Mouse (Mus musculus): Measurements from ENCODE around the gene Tmbim6. TPM values are rescaled to one million over a fixed set of nuclear protein-coding genes. Genes with fewer than 3 reads are reported as not detected.

Tmbim6 gene
- total and polyA plus RNA-seq, 3 experiments, result 91.2 to 239 (median 125) TPM

GRCm38 (mm10) chr15:99399503-99400245 is 7.0 kb downstream of the Tmbim6 start:
- DNase-seq (ENCODE audit: low spot score) (no peak), ATAC-seq (ENCODE audit: extremely low read depth, insufficient number of reproducible peaks, low FRiP score, poor library complexity, severe bottlenecking) (no peak)
- H3K4me3 ChIP-seq (ENCODE audit: low read depth, low read length), result no peak overlapping the region
- peaks cover 49% of the 10 kb centered on the region for H3K4me1 ChIP-seq (ENCODE audit: insufficient read depth, low read depth, low read length)
- no peaks in the 10 kb centered on the region for H3K27me3 ChIP-seq (ENCODE audit: insufficient read depth, low read length)
- TF ChIP-seq GATA2 (IDR thresholded peaks at IDR 0.05; ENCODE audit: borderline replicate concordance, low read depth, low read length), result no peak
- H3K9me3 ChIP-seq (replicated peaks), result no peaks in the 10 kb centered on the region
- peaks cover 80% of the 10 kb centered on the region for H3K36me3 ChIP-seq (replicated peaks)

DNA sequence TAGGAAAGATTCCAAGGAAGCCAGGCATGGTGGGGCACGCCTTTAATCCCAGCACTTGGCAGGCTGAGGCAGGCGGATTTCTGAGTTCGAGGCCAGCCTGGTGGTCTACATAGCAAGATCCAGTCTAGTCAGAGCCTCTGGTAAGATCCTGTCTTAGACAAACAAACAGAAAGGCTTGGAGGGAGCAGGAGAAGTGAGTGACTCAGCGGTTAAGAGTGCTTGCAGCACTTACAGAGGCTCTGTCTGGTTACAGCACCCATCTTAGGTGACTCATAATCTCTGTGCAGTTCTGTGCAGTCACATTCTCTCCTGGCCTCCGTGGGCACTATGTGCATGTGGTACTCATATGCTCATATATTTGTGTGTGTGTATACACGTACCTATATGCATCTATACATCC is 7.9 kb downstream of the Tmbim6 start:
- peak; percentile 75 for ATAC-seq (ENCODE audit: extremely low read depth, insufficient number of reproducible peaks, low FRiP score, poor library complexity, severe bottlenecking)
- peaks cover 81% of the 10 kb centered on the region for H3K36me3 ChIP-seq (replicated peaks)
- no peaks in the 10 kb centered on the region for H3K27me3 ChIP-seq (ENCODE audit: insufficient read depth, low read length)
- DNase-seq (ENCODE audit: low spot score), result no peak
- no peaks in the 10 kb centered on the region for H3K9me3 ChIP-seq (replicated peaks)
- H3K4me3 ChIP-seq (ENCODE audit: low read depth, low read length), result no peak overlapping the region
- no peak for TF ChIP-seq POLR2AphosphoS5 (IDR thresholded peaks at IDR 0.05; ENCODE audit: insufficient replicate concordance, low read depth, low read length)
- peaks cover 39% of the 10 kb centered on the region for H3K4me1 ChIP-seq (ENCODE audit: insufficient read depth, low read depth, low read length)

- peaks cover 97% of the 10 kb centered on the region for H3K36me3 ChIP-seq (replicated peaks)
- no peaks in the 10 kb centered on the region for H3K9me3 ChIP-seq (replicated peaks)
- H3K4me1 ChIP-seq (ENCODE audit: insufficient read depth, low read depth, low read length), result peaks cover 25% of the 10 kb centered on the region
These were observed 10.6 kb downstream of the Tmbim6 start for GRCm38 (mm10) chr15:99403159-99403889.

DNA sequence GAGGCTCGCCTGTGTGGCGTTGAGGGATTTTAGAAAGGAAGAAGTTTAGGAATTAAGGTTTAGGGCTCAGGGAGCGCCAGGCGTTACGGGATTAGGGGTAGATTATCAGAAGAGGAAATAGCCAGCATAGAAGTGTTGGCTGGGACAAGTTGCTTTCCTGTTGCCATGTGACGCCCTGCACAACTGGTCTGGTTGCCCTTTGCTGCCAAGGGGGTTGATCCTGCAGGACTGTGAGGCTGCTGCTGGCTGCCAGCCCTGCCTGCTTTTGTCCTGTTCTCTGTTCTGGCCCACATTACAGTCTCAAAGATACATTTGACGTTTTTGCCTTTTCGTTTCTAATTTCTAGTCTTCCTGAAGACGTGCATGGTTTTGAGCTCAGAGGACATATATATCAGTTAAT is 12.5 kb downstream of the Tmbim6 start:
- no peaks in the 10 kb centered on the region for H3K27me3 ChIP-seq (ENCODE audit: insufficient read depth, low read length)
- no peak overlapping the region for H3K4me3 ChIP-seq (ENCODE audit: low read depth, low read length)
- H3K4me1 ChIP-seq (ENCODE audit: insufficient read depth, low read depth, low read length), result peaks cover 9% of the 10 kb centered on the region
- no peaks in the 10 kb centered on the region for H3K9me3 ChIP-seq (replicated peaks)
- no peak for TF ChIP-seq GATA2 (IDR thresholded peaks at IDR 0.05; ENCODE audit: borderline replicate concordance, low read depth, low read length)
- TF ChIP-seq CTCF (IDR thresholded peaks at IDR 0.05; ENCODE audit: low read depth, low read length), result no peak
- no peak for TF ChIP-seq GATA1 (IDR thresholded peaks at IDR 0.05; ENCODE audit: borderline replicate concordance, low read length)
- TF ChIP-seq POLR2AphosphoS5 (IDR thresholded peaks at IDR 0.05; ENCODE audit: insufficient replicate concordance, low read depth, low read length), result no peak
- TF ChIP-seq TAL1 (conservative IDR thresholded peaks at IDR 0.05; ENCODE audit: low read depth, low read length), result no peak
- peaks cover 96% of the 10 kb centered on the region for H3K36me3 ChIP-seq (replicated peaks)
- ATAC-seq (ENCODE audit: extremely low read depth, insufficient number of reproducible peaks, low FRiP score, poor library complexity, severe bottlenecking) (no peak), DNase-seq (ENCODE audit: low spot score) (no peak)

More at GRCm38 (mm10) chr15:99403159-99403889, 10.6 kb downstream of the Tmbim6 start:
- H3K27me3 ChIP-seq (ENCODE audit: insufficient read depth, low read length), result no peaks in the 10 kb centered on the region
- TF ChIP-seq POLR2AphosphoS5 (IDR thresholded peaks at IDR 0.05; ENCODE audit: insufficient replicate concordance, low read depth, low read length) (no peak), GATA1 (IDR thresholded peaks at IDR 0.05; ENCODE audit: borderline replicate concordance, low read length) (no peak), CTCF (IDR thresholded peaks at IDR 0.05; ENCODE audit: low read depth, low read length) (no peak), TAL1 (conservative IDR thresholded peaks at IDR 0.05; ENCODE audit: low read depth, low read length) (no peak)
- H3K4me3 ChIP-seq (ENCODE audit: low read depth, low read length), result no peak overlapping the region
- no peak for ATAC-seq (ENCODE audit: extremely low read depth, insufficient number of reproducible peaks, low FRiP score, poor library complexity, severe bottlenecking)
- DNase-seq (ENCODE audit: low spot score), result no peak

DNA sequence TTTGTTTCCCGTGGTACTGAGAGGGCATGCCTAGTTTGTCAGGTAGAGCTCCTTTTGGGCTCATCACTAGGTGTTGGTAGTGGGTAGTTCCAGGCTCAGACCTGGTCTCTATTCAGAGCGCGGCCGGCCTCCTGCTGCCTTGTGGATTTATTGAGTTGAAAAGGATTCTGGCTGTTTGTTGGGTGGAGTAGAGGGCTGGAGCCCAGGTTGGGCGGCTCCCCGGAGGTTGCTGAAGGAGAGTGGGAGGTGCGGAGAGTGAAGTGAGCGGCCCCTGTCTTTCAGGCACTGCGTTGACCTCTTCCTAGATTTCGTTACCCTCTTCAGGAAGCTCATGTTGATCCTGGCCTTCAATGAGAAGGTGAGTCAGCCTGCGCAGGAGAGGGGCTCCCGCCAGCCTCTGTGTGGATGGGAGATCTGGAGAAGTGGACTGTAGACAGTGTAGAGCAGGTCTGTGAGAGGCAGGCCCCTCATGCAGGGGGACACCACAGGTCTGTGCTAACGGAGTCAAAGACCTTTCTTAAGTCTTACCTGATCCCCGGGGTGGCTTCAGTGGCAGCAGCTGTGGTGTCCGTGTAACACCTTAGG is 14.4 kb downstream of the Tmbim6 start:
- no peaks in the 10 kb centered on the region for H3K27me3 ChIP-seq (ENCODE audit: insufficient read depth, low read length)
- no peaks in the 10 kb centered on the region for H3K9me3 ChIP-seq (replicated peaks)
- TF ChIP-seq GATA1 (IDR thresholded peaks at IDR 0.05; ENCODE audit: borderline replicate concordance, low read length) (no peak), GATA2 (IDR thresholded peaks at IDR 0.05; ENCODE audit: borderline replicate concordance, low read depth, low read length) (no peak), TAL1 (conservative IDR thresholded peaks at IDR 0.05; ENCODE audit: low read depth, low read length) (no peak), CTCF (IDR thresholded peaks at IDR 0.05; ENCODE audit: low read depth, low read length) (no peak)
- no peak overlapping the region for H3K4me3 ChIP-seq (ENCODE audit: low read depth, low read length)
- DNase-seq (ENCODE audit: low spot score), result no peak
- H3K4me1 ChIP-seq (ENCODE audit: insufficient read depth, low read depth, low read length), result peaks cover 6% of the 10 kb centered on the region
- no peak for ATAC-seq (ENCODE audit: extremely low read depth, insufficient number of reproducible peaks, low FRiP score, poor library complexity, severe bottlenecking)
- peaks cover 99% of the 10 kb centered on the region for H3K36me3 ChIP-seq (replicated peaks)

DNA sequence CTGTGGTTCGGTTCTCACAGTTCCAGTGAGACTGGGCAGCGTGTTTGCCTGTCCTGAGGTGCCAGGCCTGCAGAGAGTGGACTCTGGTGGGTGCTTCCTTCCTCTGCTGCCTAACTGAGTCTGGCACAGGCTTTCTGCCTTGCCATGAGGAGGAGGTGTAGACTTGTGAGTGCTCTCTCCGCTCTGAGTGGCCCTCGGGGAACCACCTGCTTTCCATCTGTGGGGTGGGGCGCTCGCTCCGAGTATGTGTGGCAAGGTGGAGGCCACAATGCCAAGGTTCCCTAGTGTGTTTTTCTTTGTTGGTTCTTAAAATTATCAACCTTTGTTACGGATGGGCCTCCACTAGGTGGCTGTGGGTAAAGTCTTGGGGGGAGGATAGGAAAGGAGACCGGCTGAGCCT is 16.2 kb downstream of the Tmbim6 start:
- Histone ChIP-seq H3K4me3 (ENCODE audit: low read depth, low read length) (no peak overlapping the region), H3K36me3 (replicated peaks) (peaks cover 81% of the 10 kb centered on the region), H3K27me3 (ENCODE audit: insufficient read depth, low read length) (no peaks in the 10 kb centered on the region), H3K9me3 (replicated peaks) (no peaks in the 10 kb centered on the region), H3K4me1 (ENCODE audit: insufficient read depth, low read depth, low read length) (peaks cover 6% of the 10 kb centered on the region)
- ATAC-seq (ENCODE audit: extremely low read depth, insufficient number of reproducible peaks, low FRiP score, poor library complexity, severe bottlenecking) (no peak), DNase-seq (ENCODE audit: low spot score) (no peak)
- TF ChIP-seq POLR2AphosphoS5 (IDR thresholded peaks at IDR 0.05; ENCODE audit: insufficient replicate concordance, low read depth, low read length) (no peak), CTCF (IDR thresholded peaks at IDR 0.05; ENCODE audit: low read depth, low read length) (no peak), GATA2 (IDR thresholded peaks at IDR 0.05; ENCODE audit: borderline replicate concordance, low read depth, low read length) (no peak), GATA1 (IDR thresholded peaks at IDR 0.05; ENCODE audit: borderline replicate concordance, low read length) (no peak), TAL1 (conservative IDR thresholded peaks at IDR 0.05; ENCODE audit: low read depth, low read length) (no peak)
